Mouse (Mus musculus) brain, embryonic 18.5 days (tissue): ENCODE data around the gene Grm8.

Experiments
- DNase-seq: peaks from one replicate; pipeline ENCODE4 v3.0.0-alpha.2; 2012; ENCODE audit warnings: low read depth, low spot score

Grm8 gene

GRCm38 (mm10) chr6:28040815-28041214 is 94.2 kb downstream of the Grm8 start:
- DNase-seq: no peak

DNA sequence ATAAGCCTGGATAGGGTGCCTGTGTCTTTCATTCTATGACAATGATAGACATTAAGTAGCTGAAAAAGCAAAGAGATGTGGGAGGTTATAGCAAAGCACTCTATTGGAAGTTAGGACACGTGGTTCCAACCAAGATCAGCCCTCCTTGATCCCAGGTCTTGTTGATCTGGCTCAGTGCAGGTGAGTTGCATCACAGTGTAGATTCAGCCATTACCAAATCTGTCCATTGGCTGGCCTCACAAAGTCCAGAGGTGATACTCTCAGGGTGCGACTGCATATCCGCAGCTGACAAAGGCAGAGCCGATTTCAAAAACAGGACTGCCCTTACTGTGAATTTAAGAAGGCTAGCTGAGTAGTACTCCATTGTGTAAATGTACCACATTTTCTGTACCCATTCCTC is 103.0 kb downstream of the Grm8 start:
- DNase-seq: no peak

DNA sequence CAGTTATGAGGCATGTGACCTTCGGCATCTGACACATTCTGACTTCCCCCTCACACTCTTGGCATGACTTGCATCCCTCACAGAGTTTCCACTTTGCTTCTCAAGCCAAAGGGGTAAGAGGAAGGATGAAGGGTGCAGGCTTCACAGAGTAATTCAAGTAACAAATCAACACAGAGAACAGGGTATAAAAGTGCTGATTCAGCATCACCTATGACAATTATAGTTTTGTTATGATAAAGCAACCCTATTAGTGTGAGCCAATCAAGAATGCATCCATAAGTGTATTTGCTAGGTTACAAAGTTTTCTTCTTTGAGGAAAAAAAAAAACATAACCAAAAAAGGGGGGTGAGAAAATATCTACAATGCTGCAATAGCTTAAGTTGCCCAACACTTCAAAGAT is 117.3 kb downstream of the Grm8 start:
- no peak for DNase-seq

DNA sequence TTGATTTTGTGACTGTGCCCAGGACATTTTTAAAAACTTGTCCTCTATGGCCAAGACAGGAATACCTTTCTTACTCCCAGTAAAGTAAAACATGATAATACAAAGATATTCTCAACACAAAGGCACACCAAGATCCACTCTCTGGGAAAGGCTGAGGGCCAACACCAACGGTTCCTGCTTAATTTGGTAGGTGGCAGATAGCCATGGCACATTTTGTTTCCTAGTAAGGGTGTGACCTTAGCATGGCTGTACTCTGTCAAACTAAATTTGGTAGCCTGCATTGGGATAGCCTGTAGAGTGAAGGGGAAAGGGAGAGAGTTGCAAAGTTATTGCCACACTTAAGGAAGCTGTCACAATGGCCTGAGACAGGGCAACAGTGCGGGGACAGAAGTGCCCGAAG is 128.0 kb downstream of the Grm8 start:
- DNase-seq: no peak

DNA sequence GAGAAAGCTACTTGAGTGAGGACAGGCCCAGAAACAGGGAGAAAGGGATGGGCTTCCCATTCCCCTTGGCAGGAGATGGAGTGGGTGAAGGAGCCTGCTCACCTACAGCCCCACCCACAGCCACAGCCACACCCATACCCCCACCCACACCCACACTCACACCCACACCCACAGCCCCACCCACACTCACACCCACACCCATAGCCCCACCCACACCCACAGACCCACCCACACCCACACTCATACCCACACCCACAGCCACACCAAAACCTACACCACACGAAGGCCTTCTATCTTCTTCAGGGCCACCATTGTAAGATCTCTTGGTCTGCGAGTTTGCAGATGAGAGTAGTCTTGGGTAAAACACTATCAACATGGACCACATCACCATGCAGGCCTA is 137.7 kb downstream of the Grm8 start:
- no peak for DNase-seq

GRCm38 (mm10) chr6:27991241-27991640 is 143.7 kb downstream of the Grm8 start:
- DNase-seq: no peak

DNA sequence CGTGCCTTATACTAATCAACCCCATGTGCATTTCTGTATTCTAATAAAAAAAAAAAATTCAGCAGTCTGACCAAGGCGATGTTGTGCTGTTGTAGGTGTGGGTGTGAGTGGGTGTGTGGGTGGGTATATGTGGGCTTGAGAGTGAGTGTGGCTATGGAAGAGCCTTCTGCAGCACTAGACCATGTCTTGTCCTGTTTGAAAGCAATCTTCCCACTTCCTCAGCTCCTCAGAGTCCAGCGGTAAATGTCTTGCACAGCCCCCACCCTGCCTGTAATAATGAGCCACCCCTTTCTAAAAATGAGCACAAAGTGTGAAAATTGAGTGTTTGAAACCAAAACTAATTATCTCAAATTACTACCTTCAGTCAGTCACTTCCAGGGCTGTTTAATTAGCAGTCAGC is 152.4 kb downstream of the Grm8 start:
- DNase-seq: no peak

DNA sequence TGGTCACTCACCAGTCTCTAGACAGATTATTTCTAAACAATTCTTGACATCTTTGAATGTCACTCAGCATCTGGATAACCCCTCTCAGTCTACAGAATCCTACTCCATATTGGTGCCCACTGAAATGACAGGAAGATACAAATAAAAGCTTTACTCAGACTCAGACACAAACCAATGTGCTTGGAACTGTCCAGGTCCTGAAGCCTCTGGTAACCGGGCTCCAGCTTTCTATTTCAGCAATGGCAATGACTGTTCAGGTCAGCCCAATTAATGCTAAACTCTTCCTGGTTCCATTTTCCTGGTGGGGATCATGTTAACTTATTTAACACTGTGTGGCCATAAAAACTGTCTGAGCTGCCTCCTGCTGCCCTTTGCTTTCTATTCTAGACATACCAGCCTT is 153.0 kb downstream of the Grm8 start:
- no peak for DNase-seq

- no peak for DNase-seq
Measured at GRCm38 (mm10) chr6:27977361-27977760, 157.6 kb downstream of the Grm8 start.

DNA sequence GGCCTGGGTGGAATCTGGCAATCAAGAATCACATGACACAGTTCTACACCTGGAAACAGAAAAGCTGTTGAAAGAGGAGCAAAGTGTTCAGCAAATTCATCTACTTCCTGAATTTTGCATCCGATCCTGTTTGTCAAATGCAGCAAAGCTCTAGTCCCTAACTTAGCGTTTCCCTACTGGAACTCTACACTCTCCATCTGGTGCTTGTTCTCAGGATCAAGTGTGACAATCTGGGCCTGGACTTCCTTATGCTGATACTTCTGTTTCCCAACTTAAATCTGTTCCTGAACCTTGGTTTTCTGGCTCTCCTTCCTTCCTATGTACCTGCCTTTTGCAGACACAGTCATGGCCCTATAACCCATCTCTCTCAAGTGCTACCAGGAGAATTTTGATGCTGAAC is 166.1 kb downstream of the Grm8 start:
- DNase-seq: no peak

DNA sequence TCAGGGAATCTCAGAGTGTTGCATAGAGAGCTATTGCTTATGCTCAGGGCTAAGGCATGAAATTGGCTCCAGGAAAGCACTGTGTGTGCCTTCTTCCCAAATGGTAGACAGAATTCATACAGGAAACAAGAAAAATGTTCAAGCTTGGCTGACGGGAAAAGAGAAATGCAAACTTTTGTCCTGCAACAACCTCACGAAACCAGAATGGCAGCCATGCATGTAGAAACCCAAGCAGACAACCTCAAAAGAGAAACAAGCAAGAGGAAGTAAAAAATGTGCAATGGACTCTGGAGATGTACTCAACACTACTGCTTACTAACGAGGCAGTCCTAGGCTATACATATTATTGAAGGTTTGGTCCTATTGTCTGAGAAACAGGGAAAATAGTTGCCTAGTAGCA is 167.9 kb downstream of the Grm8 start:
- no peak for DNase-seq

DNA sequence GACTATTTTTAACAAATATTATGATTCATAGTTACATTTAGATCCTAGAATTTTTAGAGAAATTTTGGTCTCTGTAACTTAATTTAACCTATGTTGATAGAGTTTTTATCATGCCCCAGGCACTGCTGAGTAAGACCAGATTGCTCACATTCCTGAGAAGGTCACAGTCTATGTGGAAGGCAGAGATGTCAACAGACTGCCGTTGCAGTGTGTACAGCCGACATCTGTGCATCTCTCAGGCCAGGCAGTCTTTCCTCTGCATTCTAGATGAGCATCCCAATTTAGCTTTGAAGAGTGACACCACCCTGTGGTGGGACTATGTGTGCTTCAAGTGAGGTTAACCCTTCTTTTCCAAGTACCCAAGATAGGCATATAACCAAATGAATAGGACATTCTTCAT is 169.7 kb downstream of the Grm8 start:
- no peak for DNase-seq

GRCm38 (mm10) chr6:27963887-27964286 is 171.1 kb downstream of the Grm8 start:
- no peak for DNase-seq

DNA sequence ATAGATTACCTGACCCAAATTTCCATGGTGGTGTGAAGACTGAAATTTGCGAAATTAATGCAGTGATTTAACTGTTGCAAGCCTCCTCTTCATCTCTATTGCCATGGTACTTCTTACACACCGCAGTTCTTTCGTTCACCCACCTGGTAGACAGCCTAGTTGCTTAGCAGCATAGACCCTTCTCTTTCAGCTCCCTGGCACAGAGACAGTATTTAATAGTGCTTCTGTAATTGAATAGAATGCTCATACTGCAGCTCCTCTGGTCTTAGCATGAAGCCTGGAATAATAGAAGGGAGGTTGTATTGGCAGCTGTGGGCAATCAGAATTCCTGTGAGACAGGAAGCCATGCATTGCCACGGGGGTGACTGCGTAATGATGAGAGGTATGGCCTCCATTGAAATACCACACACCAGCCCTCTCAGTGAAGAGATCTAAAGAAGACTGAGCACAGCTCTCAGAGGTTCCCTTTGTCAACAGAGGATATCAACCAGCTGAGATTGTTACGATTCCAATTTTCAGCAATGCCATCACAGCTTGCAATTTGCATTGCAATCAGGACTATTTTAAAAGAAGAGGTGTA is 178.6 kb downstream of the Grm8 start:
- no peak for DNase-seq

GRCm38 (mm10) chr6:27951433-27951832 is 183.5 kb downstream of the Grm8 start:
- no peak for DNase-seq

GRCm38 (mm10) chr6:27928058-27928457 is 206.9 kb downstream of the Grm8 start:
- no peak for DNase-seq

DNA sequence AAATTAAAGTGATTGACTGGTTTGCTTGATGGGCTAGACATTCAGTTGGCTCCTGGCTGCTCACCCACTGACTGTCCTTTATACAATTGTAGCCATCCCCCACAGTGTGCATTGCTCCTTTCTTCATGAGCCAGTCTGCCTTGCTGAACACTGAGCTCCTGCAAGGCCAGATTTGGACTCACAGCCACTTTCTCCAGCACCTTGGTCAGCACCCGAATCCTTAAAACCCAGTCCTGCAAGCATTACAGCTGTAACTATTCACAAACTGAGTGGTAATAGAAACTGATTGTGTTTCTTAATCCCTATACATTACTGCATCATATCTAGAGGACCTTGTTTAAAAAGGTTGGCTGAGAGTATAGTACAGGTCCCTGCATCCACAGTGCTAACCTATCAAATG is 221.7 kb downstream of the Grm8 start:
- no peak for DNase-seq

DNA sequence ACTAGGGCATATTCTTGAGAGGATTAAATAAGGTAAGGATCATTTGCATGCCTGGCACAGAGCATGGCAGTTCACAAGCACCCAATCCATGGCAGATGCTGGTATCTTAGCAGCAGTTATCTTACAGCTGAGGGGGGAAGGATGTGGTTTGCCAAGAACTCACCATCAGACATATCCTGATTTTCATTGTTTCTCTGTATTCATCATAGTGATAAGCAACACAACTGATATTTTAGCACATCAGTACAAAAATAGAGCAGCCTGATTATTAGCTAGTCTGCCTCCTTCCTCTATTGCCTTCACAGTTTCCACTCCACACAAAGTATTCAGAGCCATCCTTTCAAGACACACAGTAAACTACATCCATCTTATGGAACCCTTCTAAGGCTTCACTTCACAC is 230.6 kb downstream of the Grm8 start:
- no peak for DNase-seq

DNA sequence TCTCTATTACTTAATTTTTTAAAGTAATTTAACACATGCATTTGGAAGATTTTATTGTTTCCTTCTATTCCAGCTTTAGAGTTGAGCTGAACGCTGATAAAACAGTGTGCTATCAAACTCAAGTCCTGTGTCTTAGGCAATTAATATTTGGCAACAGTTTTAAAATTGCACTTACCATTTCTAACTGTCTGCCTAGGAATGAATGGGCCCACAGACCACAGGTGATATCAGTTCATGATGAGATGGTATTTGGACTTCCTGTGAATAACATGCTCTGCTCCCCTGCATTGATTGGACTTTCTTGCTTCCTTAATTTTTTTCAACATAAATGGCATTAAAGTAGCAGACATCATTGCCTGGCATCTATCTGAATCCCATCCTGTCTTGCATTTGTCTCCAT is 232.8 kb downstream of the Grm8 start:
- no peak for DNase-seq

DNA sequence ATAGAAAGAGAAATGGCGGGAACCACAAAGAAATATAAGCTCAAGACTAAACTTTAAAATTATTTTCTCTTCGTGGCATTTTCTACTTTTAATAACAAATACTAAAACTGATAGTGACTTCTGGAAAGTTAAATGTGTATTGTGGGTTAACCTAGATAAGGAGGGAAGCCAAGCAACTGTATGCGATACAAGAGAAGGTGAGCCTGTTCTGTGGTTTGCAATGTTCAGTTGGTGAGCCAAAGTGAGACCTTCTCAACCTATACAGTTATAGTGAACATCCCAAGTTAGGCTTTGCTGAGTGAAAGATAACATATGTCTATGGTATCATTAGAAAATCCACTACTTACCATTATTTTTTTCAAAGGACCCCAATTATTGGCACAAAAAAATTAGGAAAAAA is 233.6 kb downstream of the Grm8 start:
- no peak for DNase-seq

- no peak for DNase-seq
Measured at GRCm38 (mm10) chr6:27895153-27895552, 239.8 kb downstream of the Grm8 start.

- no peak for DNase-seq
Measured at GRCm38 (mm10) chr6:27892886-27893285, 242.1 kb downstream of the Grm8 start.

DNA sequence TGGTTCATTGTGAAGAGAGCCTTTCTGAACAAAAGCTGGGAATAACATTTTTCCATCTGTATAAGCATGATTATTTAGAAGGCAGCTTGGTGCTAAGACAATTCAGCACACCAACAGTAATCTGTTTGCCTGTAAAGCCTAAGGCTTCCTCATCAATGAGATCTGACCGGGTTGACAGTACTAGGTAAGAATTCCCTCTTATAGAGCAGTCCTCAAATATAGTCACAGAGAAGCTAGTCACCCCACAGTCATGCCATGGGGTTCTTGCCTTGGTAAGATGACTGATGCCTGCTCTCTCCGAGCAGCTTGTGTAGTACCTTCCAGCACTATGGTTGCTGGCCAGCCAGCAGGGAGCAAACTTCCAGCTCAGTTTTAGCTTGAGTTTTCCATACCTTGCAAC is 246.6 kb downstream of the Grm8 start:
- DNase-seq: no peak

GRCm38 (mm10) chr6:27887922-27888321 is 247.1 kb downstream of the Grm8 start:
- DNase-seq: no peak
